Mouse (Mus musculus): ENCODE measurements around the gene Prop1. TPM values are rescaled to one million over a fixed set of nuclear protein-coding genes. Genes with fewer than 3 reads are reported as not detected.

The Prop1 gene
- not detected for polyA plus RNA-seq (2015; fragmentation: Illumina TruSeq; extraction: RNeasy Lipid Tissue Mini Kit (QIAGEN cat#74804); ENCODE audit: insufficient read depth, low read depth, low replicate concordance)

DNA sequence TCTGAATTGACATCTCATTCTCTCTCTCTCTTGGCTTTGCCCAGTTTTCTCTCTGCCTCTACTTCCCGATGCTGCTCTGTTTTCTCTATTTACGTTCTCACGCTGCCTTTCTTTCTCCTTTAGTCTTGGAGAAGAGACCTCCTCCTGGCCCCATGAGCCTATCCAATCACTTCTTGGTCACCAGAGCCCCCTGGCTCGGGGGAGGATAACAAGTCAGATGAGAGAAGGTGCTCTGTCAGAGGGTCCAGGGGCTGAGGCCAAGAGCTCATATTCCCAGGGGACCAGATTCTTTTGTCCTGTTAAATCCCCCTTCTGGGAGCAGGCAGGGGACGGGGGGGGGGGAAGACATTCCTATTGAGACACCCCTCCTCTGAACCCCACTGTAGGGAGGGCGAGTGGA is at the start of gene Prop1:
Gene Prop1 (minus strand): TSS at position 101 of the 400 bp plus-strand sequence.

DNA sequence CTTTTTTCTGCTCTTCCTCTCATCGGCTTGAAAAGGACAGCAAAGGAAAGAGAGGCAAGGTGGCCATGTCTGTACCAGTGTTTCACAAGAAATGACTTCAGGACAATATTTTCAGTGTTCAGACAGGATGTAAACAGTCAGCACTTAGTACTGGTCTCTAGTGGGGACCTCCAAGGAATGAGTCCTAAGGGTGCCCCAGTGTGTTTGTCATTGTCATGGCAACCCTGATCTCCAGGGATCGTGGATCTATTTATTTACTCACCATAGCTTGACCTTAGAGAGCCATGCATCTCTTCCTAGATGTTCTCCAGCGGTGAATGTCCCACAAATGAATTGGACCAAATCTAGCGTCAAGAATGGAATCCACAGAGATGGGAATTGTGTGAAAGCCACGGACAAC is 49.7 kb upstream of the Prop1 start, which contains the start of gene Olfr51:
Gene Olfr51 (plus strand): TSS at position 301 of the 400 bp plus-strand sequence.

DNA sequence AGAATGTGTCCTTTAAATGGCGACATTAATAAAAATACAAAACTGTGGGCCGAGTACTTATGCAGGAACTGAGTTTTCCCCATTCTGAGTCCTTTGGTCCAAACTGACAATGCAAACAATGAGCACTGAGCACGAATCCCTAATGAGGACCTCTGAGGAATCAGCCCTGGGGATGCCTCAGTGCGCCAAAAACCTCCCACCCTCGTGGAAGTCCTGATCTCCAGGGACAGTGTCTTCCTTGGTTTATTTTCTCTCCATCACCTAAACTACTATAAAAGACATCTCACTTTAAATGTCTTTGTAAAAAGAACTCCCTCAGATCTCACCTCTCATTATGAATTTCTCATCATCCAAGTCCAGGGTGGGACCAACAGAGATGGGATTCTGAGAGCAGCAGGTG is 28.1 kb upstream of the Prop1 start, which contains the start of gene Olfr1377:
Gene Olfr1377 (plus strand): TSS at position 301 of the 400 bp plus-strand sequence.

DNA sequence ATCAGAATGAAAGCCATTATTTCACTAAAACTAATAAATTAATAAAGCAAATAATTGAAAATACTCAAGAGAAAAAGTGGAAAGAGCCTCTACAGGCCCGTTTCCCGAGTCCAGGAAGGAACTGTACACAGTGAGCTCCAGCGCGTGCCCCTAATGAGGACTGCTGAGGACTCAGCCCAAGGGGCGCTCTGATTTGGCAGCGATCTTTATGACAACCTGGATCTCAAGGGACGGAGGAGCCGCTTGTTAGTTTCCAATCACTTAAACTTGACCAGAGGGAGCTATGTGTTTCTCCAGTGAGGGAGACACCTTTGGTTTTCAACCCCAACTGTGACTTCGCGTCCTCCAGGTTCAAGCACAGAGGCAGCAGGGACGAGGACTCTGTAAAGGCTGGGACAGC is 12.7 kb upstream of the Prop1 start, which contains the start of gene Olfr1378:
Gene Olfr1378 (plus strand): TSS at position 301 of the 400 bp plus-strand sequence.

DNA sequence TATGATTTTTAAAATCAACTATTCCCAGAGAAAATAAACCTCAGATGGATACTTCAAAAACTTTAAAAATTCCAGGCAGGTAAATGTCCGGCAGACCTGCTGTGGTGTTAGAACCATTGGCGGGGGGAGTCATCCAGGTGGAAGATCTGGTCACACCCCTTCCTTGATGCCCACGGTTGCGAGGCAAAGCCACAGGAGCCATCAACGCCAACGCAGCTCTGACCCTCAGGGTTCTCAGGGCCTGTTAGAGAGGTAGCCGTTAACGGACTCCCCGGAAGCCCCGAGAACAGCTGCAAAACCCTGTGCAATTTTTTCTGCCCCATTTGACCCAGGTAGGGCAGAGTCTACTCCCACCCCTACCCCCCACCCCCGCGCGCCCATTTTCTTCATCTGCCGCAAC is 10.1 kb downstream of the Prop1 start, which contains the start of gene 4933414I15Rik:
Gene 4933414I15Rik (minus strand): TSS at position 260 of the 400 bp plus-strand sequence.

DNA sequence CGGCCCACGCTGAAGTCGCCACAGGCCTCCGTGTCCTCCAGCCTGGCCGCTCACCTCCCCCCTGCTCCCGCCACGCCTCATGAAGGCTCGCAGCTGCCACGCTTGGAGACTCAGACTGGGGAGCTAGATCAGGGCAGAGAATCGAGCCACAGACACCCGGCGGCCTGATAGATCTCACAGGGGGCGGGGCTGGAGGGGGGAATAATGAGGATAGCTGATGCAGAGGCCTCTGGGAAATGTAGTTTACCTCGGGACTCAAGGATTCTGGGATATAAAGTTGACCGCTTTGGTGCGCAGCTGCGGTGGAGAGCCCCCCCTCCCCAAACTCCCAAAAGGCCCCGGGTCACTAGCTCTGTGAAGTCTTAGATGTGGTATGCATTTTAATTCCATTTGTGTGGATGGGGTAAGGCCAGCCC is 22.1 kb downstream of the Prop1 start, which contains the start of gene Zfp354b:
Gene Zfp354b (minus strand): TSS at position 183 of the 416 bp plus-strand sequence.

DNA sequence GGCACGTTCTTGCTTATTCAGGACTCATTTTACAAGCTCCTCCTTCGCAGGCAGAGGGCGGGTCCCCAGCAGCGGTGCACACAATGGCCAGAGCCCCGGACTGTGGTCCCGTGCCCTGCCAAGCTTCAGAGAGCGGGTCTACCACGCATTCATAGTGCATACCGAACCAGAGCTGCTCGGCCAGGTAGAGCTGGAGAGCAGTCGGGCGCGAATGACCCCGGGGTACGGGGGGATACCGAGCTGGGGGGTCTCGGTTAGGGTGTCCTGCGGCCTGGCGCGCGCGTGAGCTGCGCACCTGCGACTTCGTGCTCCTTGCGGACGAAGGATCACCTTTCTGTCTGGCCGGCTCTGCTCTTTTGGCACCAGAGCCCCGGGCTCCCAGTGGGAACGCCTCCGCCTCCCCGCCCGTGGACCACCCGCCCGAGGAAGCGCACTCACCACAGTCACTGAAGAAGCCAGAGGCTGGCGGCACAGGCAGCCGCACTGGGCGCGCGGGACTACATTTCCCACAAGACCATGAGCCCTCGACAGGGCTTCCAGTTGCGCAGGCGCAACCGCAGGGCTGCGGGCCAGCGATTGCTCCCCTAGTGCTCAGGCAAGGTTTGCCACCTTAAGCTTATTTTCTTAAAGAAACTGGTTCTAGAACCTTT is 37.8 kb downstream of the Prop1 start, which contains the start of gene Zfp2:
Gene Zfp2 (minus strand): TSS at position 495 of the 650 bp plus-strand sequence.

Other genes with a start within 250 kb of the Prop1 start
- gene Zfp354c, start 126.0 kb downstream of the Prop1 start, polyA plus RNA-seq (2015; fragmentation: Illumina TruSeq; extraction: RNeasy Lipid Tissue Mini Kit (QIAGEN cat#74804); ENCODE audit: insufficient read depth, low read depth, low replicate concordance), result 1.6 TPM
- gene Zfp879, start 112.2 kb downstream of the Prop1 start, polyA plus RNA-seq (2015; fragmentation: Illumina TruSeq; extraction: RNeasy Lipid Tissue Mini Kit (QIAGEN cat#74804); ENCODE audit: insufficient read depth, low read depth, low replicate concordance), result not detected
- not detected for gene Grm6, start 103.1 kb downstream of the Prop1 start, polyA plus RNA-seq (2015; fragmentation: Illumina TruSeq; extraction: RNeasy Lipid Tissue Mini Kit (QIAGEN cat#74804); ENCODE audit: insufficient read depth, low read depth, low replicate concordance)
- gene Zfp454, start 66.1 kb downstream of the Prop1 start, polyA plus RNA-seq (2015; fragmentation: Illumina TruSeq; extraction: RNeasy Lipid Tissue Mini Kit (QIAGEN cat#74804); ENCODE audit: insufficient read depth, low read depth, low replicate concordance), result 0.55 TPM
- gene Zfp2, start 37.6 kb downstream of the Prop1 start, polyA plus RNA-seq (2015; fragmentation: Illumina TruSeq; extraction: RNeasy Lipid Tissue Mini Kit (QIAGEN cat#74804); ENCODE audit: insufficient read depth, low read depth, low replicate concordance), result 1.4 TPM
- gene Zfp354b, start 22.1 kb downstream of the Prop1 start, polyA plus RNA-seq (2015; fragmentation: Illumina TruSeq; extraction: RNeasy Lipid Tissue Mini Kit (QIAGEN cat#74804); ENCODE audit: insufficient read depth, low read depth, low replicate concordance), result 0.65 TPM
- gene 4933414I15Rik, start 10.0 kb downstream of the Prop1 start, polyA plus RNA-seq (2015; fragmentation: Illumina TruSeq; extraction: RNeasy Lipid Tissue Mini Kit (QIAGEN cat#74804); ENCODE audit: insufficient read depth, low read depth, low replicate concordance), result not detected
- not detected for gene Olfr1378, start 12.8 kb upstream of the Prop1 start, polyA plus RNA-seq (2015; fragmentation: Illumina TruSeq; extraction: RNeasy Lipid Tissue Mini Kit (QIAGEN cat#74804); ENCODE audit: insufficient read depth, low read depth, low replicate concordance)
- not detected for gene Olfr1377, start 28.2 kb upstream of the Prop1 start, polyA plus RNA-seq (2015; fragmentation: Illumina TruSeq; extraction: RNeasy Lipid Tissue Mini Kit (QIAGEN cat#74804); ENCODE audit: insufficient read depth, low read depth, low replicate concordance)
- gene Olfr51, start 49.8 kb upstream of the Prop1 start, polyA plus RNA-seq (2015; fragmentation: Illumina TruSeq; extraction: RNeasy Lipid Tissue Mini Kit (QIAGEN cat#74804); ENCODE audit: insufficient read depth, low read depth, low replicate concordance), result not detected
- gene Olfr54, start 60.5 kb upstream of the Prop1 start, polyA plus RNA-seq (2015; fragmentation: Illumina TruSeq; extraction: RNeasy Lipid Tissue Mini Kit (QIAGEN cat#74804); ENCODE audit: insufficient read depth, low read depth, low replicate concordance), result not detected
- not detected for gene Olfr1375, start 94.3 kb upstream of the Prop1 start, polyA plus RNA-seq (2015; fragmentation: Illumina TruSeq; extraction: RNeasy Lipid Tissue Mini Kit (QIAGEN cat#74804); ENCODE audit: insufficient read depth, low read depth, low replicate concordance)
- gene Zfp354a, start 105.5 kb upstream of the Prop1 start, polyA plus RNA-seq (2015; fragmentation: Illumina TruSeq; extraction: RNeasy Lipid Tissue Mini Kit (QIAGEN cat#74804); ENCODE audit: insufficient read depth, low read depth, low replicate concordance), result 3.0 TPM